Mouse (Mus musculus): ENCODE measurements around the gene Pex11b.
A peak's percentile ranks its signal among the peaks of the same experiment; 100 is the strongest.

DNA sequence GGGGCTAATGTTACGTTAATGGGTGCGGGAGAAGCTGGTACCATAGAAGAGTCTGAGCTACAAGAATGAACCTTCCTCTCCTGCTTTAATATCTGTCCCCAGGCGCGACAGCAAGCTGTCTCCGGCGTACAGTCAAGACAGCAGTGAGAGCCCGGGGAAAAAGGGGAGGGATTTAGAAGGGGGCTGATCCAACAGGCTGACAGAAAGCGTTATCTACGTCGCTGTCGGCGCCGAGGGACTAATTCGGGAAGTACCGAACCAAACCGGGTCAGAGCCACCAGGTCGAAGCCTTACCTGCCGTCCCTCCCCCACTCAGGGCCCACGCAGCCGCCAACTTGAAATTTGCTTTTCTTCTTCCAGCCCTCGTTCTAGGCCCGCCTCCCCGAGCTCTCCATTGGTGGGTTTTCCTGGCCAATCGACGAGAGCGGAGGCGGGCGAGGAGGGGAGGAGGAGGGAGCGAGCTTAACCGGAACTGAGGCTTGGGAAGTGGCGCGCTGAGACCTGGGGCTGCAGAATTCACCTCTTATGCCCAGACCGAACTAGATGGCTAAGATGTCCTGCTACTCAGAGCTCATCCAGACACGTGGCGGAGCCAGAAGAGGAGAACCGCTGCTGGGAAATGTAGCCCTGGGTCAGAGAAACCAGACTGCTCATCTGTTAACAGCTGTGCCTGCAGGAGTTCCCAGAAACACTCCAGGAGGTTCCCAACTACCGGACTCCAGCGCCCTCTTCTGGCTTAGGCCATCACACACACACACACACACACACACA is 41.2 kb upstream of the Pex11b start, which contains the start of gene Polr3gl:
- TF ChIP-seq POLR2A (IDR thresholded peaks at IDR 0.05; ENCODE audit: extremely low read depth, insufficient read depth, low read length): peak; percentile 58
- TF ChIP-seq CTCF (IDR thresholded peaks at IDR 0.05; ENCODE audit: low read depth, low read length): peak; percentile 28; the same call in 1 of the 2 replicates

Measured in liver, adult 2 months (tissue).